Mouse (Mus musculus) cerebral cortex, adult 2 months (tissue): ENCODE measurements around the gene Stxbp5l.

Experiments used
- WGBS: fragments of 180-500 bp; shearing (Covaris S2); methylation state at CpG from one replicate; pipeline ENCODE4 v1.1.7; 2018; 5-methylcytosine and 5-hydroxymethylcytosine counted together

Stxbp5l gene

DNA sequence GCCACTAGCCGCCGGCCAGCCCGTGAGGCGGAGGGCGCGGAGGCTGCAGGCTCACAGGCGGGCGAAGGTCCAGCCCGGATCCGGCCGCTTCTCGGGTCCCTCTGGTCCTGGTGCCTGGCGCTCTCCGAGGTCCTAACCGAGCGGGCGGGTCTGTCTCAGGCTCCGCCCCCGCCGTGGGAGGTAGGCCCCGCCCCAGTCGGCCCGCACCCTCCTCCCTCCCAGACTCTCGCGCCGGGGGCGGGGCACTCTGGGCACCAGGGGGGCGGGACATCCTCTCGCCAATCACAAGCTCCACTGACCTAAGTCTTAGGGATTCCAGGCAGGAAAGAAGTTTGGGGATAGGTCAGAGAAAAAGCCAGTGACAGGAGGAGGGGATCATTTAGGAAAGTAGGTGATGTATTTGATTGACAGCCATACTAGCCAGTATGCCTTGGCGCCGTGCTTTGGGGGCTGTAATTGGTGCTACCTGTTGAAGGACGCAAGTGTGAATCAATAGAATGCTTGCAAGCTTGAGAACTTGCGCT, at the start of gene Stxbp5l:
Gene Stxbp5l, minus strand, starts transcription at position 142 of the 524 bp plus-strand sequence.
- WGBS: 1% methylated on average over 33 of the region's 33 CpGs

DNA sequence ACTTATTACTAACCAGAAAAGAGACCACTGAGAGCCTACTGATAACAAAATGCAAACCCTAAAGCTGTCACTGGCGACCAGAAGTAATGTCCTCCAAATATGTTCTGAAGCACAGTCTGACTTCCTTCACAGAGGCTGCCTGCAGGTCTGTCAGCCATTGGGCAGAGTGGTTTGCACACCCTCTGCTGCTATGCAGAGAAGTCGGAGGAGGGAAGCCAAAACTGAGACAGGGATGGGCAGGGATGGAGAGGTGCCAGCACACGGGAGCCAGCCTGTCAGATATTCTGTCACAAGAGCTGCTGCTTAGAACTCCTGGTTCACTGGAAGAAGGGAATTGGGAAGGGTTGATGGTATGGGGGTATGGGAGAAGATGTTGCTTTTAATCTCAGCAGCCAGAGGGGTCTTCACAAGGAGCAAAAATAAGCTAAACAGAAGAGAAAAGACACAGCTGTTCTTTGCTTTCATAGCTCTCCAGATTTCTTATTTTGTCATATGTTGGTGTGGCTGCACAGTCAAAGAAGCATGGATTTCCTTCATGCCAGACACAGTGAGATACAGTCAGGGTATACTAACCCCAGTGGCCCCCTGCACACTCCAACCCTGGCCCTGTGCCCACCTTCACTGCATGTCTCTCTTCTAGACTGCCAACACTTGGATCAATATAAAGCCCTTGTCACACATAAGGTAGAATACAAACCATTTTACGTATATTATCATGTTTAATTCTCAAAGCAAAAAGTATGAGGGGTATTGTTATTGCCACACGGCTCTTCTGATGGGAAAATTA, 48.8 kb upstream of the Stxbp5l start:
- whole genome bisulfite sequencing: 48% methylated on average over 5 of the region's 5 CpGs

DNA sequence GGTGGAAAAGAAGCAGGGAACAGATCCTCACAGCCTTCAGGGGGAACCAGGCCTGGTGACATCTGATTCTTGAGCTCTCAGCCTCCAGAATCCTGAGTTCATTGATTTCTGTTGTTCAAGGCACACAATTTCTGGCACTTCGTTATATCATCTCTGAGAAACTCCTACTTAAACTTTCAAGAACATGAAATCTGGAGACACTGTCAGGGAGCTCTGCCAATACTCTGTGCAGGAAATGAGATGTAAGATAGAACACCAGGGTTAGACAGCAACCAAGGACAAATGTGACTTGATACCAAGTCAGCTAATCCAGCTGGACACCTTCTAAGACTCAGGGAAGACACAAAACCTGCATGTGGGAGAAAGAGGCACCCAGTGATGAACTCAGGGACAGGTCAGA, 40.7 kb upstream of the Stxbp5l start:
- WGBS: 44% methylated on average over 1 of the region's 1 CpGs

DNA sequence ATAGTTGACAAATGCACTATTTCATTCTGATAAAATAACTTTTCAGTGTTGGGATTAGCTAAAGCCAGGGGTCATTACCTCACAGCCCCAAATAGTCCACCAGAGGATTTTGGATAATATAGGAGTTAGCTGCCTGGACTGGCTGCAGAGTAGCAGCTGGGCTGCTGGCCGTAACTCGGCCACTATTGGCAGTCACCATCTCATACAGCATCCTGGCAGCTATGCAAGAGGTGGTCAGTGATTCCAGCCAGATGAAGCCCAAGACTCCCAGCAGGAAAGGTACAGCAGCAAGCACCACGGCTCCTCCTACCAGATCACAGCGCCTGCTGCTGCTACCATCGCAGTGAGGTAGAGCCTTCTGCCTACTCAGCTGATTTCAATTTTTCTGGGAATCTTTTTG, 38.1 kb upstream of the Stxbp5l start:
- 75% methylated on average over 5 of the region's 5 CpGs for WGBS

DNA sequence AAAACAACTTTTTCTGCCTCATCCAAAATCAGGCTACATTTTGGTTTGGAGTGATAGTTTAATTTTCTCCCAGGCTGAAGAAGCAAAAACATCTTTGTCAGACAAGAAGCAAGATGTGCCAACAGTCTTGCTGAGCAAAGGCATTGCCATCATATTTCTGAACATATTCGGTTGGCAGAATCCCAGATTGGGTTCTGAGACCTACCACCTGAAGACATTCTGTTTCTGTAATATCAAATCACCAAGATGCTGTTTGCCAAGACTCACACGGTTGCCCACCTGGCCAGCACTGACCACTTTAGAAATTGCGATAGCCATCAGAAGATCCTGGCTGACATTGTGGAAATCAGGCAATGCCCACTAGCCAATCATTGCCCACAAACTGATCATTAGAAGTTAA, 37.1 kb upstream of the Stxbp5l start:
- WGBS: 80% methylated on average over 3 of the region's 3 CpGs

DNA sequence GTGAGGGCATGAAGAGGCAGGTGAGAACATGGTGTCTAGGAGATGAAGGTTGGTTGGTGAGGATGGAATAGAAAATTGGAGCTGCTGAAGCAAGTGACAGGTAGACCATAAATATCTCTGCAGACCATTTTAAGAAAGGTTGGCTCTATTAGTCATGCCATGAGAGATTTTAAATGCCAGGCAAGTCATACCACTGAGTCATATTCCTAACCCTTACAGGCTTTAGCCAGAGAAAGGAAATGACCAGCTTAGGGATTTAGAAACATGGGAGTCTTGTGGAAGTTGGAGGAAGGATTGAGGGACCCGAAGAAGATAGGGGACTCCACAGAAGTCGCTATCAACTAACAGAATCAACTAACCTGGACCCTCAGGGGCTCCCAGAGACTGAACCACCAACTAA, 35.8 kb upstream of the Stxbp5l start:
- 87% methylated on average over 2 of the region's 2 CpGs for WGBS

DNA sequence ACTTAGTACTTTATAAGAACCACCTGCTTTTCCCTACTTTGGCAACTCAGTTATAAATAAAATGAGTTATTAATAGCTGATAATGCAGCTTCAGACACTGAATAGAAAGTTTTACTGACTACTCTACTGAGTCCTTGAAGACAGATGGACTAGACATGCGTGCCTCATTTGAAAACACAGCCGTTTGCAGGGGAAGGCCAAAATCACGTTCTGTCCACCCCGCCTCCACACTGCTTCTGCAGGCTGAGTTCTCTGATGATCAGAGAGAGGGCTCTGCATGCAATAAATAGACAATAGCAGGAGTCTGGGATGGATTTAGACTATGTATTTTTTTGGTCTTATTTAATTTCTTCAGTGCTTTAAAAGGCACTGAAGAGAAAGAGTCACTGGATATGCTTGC, 20.8 kb upstream of the Stxbp5l start:
- 50% methylated on average over 4 of the region's 4 CpGs for WGBS

DNA sequence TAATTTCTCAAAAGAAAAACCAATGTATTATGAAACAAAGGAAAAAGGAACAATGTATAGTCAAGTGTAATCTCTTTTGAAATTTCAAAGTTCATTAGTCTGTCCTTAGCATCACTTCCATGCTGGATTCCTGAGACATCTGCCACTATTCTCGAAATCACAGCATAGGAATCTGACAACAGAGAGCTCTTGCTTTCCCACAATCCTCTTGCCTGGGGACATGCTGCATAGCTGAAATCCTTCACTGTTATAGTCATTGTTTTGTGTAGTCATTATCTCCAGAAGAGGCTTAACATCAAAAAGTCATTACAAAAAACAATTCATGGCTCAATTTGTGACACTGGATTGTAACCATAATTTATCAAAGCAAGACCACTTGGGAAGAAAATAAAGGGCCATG, 20.2 kb upstream of the Stxbp5l start:
- WGBS: 51% methylated on average over 1 of the region's 1 CpGs

DNA sequence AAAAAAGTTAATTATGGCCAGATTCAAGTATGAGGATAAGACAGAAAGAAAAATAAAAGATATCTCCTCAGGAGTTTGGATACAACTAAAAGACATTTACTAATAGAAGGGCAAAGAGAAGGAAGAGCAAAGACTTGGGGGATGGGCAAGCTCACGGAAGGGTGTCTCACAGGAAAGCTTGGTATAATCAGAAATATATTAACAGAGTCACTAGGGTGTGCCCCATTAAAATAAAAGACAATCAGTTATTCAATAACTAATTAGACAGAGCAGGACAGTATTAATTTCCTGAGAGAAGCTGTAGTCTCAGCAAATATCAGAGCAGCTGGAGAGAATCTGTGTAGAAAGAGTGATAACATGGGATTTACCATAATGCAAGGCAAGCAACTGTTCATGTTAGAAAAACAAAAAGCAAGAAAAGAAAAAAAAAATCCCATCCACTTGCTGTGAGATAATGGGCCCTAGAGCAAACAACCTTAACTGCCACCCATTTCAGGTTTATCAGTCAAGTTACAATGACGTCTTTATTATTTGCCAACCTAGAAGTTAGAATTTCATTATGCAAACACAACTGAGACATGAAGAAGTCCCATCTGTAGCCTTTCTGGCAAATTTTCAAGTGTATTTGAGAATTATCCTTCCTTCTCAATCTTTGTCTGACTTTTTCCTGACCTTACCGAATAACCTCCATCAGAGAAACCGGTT, 4.6 kb upstream of the Stxbp5l start:
- 85% methylated on average over 4 of the region's 4 CpGs for WGBS

DNA sequence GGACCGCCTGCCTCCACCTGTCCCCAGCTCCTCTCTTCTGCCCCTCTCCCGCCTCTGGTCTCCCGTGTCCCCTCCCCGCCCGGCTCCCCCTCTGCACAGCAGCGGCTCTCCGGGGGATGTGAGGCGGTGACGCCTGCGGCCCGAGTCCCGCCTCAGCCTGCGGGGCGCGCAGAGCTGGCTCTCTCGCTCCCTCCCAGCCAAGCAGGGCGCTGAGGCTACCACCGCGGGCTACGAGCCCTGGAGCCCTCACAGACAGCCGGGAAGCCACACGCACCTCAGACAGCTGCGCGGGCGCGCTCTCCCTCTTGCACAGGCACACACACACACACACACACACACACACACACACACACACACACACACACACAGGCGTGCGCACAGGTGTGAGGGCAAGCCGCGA, 393 bp downstream of the Stxbp5l start:
- WGBS: under 1% methylated on average over 30 of the region's 30 CpGs

DNA sequence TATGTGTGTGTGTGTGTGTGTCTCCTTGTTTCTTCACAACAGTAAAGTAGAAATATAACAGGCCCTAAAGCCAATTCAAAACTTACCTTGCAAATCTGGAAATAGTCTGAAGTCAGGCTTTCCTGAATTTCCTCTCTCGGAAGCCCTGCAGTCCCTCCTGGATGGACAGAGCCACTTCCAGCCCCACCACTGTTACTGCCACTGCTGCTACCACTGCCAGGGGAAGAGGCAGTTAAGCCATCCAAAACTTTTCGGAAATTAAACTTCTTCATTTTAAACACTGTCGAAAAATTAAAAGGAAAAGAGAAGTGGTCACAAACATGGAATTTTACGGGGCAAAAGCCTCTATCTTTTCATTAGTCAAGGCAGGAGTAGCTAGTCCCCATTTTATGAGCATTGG, 1.3 kb downstream of the Stxbp5l start:
- 33% methylated on average over 4 of the region's 4 CpGs for WGBS

DNA sequence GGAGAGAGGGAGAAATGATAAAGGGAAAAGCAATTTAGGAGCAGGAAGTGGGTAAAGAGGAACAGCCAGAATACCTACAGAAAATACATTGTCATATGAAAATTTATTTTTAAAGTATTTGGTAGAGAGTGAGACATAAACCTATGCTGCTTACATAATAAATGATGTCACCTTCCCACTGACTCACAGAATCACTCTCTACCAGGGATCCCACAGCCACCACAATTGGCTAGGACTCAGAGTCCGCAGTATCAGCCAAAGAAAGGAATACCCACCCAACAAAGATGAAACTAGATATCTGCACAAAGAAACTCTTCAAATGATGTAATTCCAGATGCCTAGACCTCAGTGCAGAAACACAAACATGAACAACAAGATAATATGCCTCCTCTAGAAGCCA, 12.0 kb downstream of the Stxbp5l start:
- WGBS: 47% methylated on average over 1 of the region's 1 CpGs

DNA sequence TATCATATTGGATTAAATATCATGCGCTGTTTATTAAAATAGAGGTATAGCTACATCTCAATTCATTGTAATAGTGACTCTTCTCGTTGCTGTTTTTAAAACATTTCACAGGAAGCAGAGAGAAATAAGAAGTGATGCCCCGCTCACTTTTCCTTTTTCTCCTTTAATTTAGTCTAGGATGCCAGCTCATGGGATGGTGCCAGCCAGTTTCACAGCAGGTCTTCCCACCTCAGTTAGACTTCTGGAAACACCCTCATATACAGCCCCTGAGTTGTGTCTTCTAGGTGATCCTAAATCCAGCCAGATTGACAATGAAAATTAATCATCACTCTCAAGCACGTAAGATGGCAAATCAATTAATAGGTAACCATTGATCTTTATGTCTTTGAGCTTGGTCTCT, 17.3 kb downstream of the Stxbp5l start:
- 71% methylated on average over 4 of the region's 4 CpGs for WGBS

DNA sequence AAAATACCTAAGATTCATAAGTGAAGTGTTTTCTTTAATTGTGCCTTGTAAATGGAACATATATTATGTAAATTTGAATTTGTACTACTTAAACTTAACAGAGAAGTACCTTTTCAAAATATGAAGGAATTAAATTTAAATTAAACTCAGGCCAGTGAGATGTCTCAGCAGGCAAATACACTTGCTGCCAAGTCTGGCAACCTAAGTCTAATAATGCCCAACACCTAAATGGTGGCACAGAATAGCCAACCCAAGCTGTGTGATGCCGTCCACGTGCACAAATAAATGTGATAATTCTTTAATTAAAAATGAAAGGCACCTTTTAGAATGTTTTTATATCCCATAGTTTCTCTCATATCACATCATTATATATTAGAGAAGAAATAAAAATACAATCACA, 20.8 kb downstream of the Stxbp5l start:
- WGBS: 81% methylated on average over 2 of the region's 2 CpGs

DNA sequence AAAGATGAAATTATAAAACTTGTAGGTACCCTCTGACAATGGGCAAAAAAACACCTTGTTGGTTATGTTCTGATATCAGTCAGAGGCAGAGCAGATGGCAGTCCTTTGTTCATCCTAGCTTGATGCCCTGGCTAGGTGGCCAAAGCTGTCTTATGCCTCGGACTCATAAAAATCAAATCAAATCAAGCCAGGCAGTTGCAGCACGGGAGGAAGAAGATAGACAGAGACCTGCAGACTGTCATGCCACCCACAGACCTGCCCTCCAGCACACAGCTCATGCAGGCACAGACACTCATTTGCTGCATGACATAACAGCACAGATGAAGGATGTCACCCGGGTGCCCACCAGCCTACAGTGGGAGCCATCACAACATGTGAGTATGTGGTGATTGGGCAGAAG, 29.1 kb downstream of the Stxbp5l start:
- WGBS: 79% methylated on average over 3 of the region's 3 CpGs

DNA sequence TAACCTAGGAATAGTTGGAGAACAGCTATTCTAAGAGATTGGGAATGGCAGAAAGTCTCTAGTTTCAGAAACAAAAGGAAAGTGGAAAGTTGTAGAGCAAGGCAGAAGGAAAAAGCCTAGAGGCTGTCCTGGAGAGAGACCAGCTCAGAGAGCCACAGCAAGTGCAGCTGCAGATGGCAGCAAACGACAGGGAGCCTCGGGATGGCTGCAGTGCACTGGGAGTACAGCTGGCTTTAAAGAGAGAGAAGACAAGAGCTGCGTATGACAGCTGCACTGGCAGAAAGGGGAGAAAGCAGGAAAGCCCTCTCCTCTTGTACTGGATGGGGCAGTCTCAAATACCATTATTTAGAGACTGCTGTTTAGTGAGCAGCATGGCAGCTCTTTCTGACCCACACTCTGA, 37.7 kb downstream of the Stxbp5l start:
- WGBS: 9% methylated on average over 3 of the region's 3 CpGs

DNA sequence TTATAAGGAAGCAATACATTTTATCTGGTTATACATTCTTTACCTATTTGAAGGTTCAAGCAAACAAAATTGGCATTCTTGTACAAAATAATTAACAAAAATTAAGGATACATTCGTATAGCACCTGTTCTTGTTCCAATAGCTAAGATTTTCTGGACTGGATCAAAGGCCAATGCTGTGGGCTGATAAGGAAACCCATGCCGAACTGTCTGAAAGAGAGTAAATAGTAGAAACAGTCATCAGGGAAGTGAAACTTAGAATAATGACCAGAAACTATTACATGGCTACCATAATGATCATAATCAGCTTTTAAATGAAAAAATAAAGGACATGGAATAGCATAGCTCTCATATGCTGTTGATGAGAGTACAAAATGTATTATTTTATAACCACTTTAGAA, 39.8 kb downstream of the Stxbp5l start:
- WGBS: 57% methylated on average over 2 of the region's 2 CpGs

DNA sequence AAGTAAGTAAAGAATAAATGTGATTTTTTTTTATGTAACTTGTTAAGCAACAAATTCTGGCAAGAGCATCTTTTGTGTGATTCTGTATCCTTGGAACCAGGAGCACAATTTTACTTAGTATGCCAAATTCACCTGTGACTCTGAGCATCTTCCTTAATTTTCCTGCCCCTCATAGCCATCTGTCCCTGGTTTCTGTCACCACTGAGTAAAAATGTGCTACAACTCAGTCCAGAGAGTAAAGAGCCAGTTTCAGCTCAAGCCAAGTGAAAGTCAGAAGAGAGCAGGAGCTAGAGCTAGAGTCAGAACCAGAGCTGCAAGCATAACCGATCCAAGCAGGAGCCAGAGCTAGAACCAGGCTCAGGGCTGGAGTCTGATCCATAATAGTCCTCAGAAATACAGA, 46.6 kb downstream of the Stxbp5l start:
- WGBS: 66% methylated on average over 1 of the region's 1 CpGs

DNA sequence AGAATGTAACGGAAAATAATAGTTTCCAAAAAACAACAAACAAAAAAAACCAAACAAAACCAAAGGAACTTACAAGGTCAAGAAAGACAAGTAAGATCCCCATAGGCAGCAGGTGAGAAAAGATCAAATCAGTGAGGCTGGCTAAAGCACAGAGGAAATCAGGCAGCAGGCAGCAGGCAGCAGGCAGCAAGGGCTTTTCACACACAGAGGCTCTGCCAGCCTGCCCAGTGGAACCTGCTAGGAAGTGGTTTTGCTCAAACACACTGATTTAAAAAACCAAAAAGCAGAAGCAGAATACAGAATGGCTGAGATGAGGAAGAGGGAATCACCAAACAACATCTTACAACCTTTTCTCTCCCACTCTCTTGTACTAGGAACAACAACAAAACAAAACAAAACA, 47.2 kb downstream of the Stxbp5l start:
- WGBS: 67% methylated on average over 1 of the region's 1 CpGs

DNA sequence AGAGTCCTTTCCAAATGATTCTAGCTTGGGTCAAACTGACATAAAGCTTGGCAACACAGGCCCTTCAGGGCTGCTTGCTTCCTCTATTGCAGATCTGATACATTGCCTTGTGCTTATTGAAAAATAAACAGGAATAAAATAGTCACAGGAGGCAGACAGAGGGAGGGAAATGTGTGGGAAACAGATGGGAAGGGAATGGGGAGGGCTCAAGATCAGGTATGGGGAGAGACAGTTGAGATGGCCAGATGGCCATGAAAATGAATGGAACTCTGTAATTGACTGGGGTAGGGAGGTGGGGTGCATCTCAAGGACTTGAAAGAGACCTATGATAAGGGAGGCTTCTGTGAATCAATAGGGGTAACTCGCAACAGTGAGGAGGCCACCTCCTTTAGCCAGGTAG, 80.3 kb downstream of the Stxbp5l start:
- 84% methylated on average over 1 of the region's 1 CpGs for WGBS

DNA sequence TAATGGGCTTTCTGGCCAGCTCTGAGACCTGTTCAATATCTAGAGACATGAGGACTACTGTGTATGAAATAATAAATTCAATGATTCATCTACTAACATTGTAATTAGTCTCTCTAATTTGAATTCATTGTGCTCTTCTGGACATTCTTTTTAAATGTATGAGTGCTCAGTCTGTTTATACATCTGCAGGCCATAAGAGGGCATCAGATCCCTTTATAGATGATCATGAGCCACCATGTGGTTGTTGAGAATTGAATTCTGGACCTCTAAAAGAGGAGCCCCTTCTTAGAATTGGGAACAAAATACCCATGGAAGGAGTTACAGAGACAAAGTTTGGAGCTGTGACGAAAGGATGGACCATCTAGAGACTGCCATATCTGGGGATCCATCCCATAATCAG, 92.2 kb downstream of the Stxbp5l start:
- WGBS: 62% methylated on average over 1 of the region's 1 CpGs

DNA sequence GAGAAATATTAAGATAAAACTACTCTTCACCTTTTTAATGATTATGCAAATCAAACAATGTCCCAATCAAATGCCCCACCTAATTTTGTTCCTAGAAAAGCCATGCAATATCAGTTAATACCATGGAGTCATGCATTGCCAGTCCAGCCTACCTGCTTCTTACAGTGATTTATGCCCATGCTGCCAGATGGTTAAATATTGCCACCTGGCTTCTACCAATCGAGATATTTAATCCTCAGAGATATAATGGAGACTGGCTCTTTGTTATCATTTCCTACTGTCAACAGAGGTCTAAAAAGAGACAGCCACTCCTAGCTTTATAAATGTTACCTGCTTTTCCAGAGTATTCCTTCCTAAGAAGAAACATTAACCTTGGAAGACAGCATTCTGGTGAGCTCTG, 104.6 kb downstream of the Stxbp5l start:
- 65% methylated on average over 1 of the region's 1 CpGs for WGBS

DNA sequence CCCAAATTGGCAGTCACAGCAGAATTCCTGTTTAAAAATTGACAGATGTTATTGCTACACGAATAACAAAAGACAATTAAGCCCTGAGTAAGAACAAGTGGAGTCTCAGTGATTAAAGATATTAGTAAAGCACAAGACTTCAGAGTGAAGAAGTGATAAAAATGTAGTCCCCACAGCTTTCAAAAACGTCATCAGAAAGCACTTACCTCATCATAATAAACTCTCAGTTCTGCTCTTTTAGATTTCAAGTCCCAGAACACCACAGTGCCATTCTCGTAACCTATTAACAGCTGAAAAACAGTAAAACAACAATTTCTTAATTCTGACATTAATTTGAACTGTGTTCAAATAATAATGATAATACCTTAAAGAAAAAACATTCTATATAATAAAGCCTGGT, 123.1 kb downstream of the Stxbp5l start:
- 58% methylated on average over 3 of the region's 3 CpGs for WGBS
